In genomic region chr10:62379808-62380207, GRCm38 (mm10) we compare ENCODE assay signal across 8 mouse cellular contexts. TPM values are rescaled to one million over a fixed set of nuclear protein-coding genes. Genes with fewer than 3 reads are reported as not detected.
DNase-seq lines count a peak whose midpoint lies in the region; ATAC-seq and TF ChIP-seq lines count a peak whose summit lies in the region.

TSS of gene Hk1 (minus strand) at chr10:62379908.

- H3K27me3 ChIP-seq in CH12.LX (replicated peaks): peaks cover 27% of the 10 kb centered on the region
- H3K27me3 ChIP-seq in forebrain, embryonic 10.5 days (ENCODE audit: poor library complexity, severe bottlenecking): no peaks in the 10 kb centered on the region
- H3K27me3 ChIP-seq in hindbrain, embryonic 13.5 days: no peaks in the 10 kb centered on the region
- H3K27me3 ChIP-seq in liver, embryonic 16.5 days (ENCODE audit: control insufficient read depth, insufficient read depth, low read depth, low read length): no peaks in the 10 kb centered on the region

- H3K9ac ChIP-seq in CH12.LX (ENCODE audit: insufficient read depth, low read depth): no peak within 1 kb of the TSS
- no peak within 1 kb of the TSS for H3K9ac ChIP-seq in hindbrain, embryonic 13.5 days
- H3K9ac ChIP-seq in liver, embryonic 16.5 days (ENCODE audit: low read depth, low read length): no peak within 1 kb of the TSS

- peaks cover 6% of the 10 kb centered on the region for H3K9me3 ChIP-seq in CH12.LX (replicated peaks; ENCODE audit: low read length)
- H3K9me3 ChIP-seq in forebrain, embryonic 10.5 days: no peaks in the 10 kb centered on the region
- H3K9me3 ChIP-seq in hindbrain, embryonic 13.5 days: no peaks in the 10 kb centered on the region
- no peaks in the 10 kb centered on the region for H3K9me3 ChIP-seq in liver, embryonic 16.5 days (replicated peaks; ENCODE audit: control insufficient read depth, low read length)

- H3K4me3 ChIP-seq in CH12.LX (replicated peaks in 1 of 3; ENCODE audit: low read depth in 2 of 3, low read length in 2 of 3, poor library complexity in 1 of 3): no peak within 1 kb of the TSS
- H3K4me3 ChIP-seq in forebrain, embryonic 10.5 days: no peak within 1 kb of the TSS
- no peak within 1 kb of the TSS for H3K4me3 ChIP-seq in hindbrain, embryonic 13.5 days
- H3K4me3 ChIP-seq in liver, embryonic 16.5 days (ENCODE audit: low read depth, low read length): no peak within 1 kb of the TSS

- no peak for TF ChIP-seq RAD21 in CH12.LX (IDR thresholded peaks at IDR 0.05; ENCODE audit: low read depth, low read length)

- no peak for DNase-seq in adrenal gland, adult 18-20 months (ENCODE audit: low spot score in 2 of 2)
- DNase-seq in adrenal gland, adult (ENCODE audit: inconsistent age in 2 of 2, low spot score in 1 of 2): no peak
- DNase-seq in CH12.LX (ENCODE audit: extremely low read depth): no peak
- DNase-seq in forebrain, embryonic 10.5 days (ENCODE audit: extremely low spot score, low spot score): no peak
- DNase-seq in right cerebral cortex, postnatal 4 days: no peak
- DNase-seq in spleen, postnatal 4 days (ENCODE audit: low spot score in 2 of 2): no peak

- H3K4me2 ChIP-seq in CH12.LX (ENCODE audit: insufficient read depth, low read depth, poor library complexity, severe bottlenecking): no peak within 1 kb of the TSS
- H3K4me2 ChIP-seq in hindbrain, embryonic 13.5 days: no peak within 1 kb of the TSS
- no peak within 1 kb of the TSS for H3K4me2 ChIP-seq in liver, embryonic 16.5 days (ENCODE audit: low read depth, low read length)

- TF ChIP-seq EP300 in CH12.LX (IDR thresholded peaks at IDR 0.05; ENCODE audit: low read length): no peak

- no peak for ATAC-seq in hindbrain, embryonic 13.5 days (ENCODE audit: low FRiP score)
- ATAC-seq in liver, embryonic 16.5 days (ENCODE audit: low read depth): no peak

- TF ChIP-seq POLR2A in CH12.LX (IDR thresholded peaks at IDR 0.05; ENCODE audit: low read depth, low read length): no peak

- WGBS in forebrain, embryonic 10.5 days: 88% methylated on average over 1 of the region's 1 CpGs
- 92% methylated on average over 1 of the region's 1 CpGs for WGBS in hindbrain, embryonic 13.5 days
- 64% methylated on average over 1 of the region's 1 CpGs for WGBS in liver, embryonic 16.5 days (ENCODE audit: insufficient replicate concordance)

- dilution Hi-C loops in CH12.LX (cut with MboI; ENCODE audit: extremely low pct_ligation_motif_present, extremely low pct_unique_long_range_greater_than_20kb, low sequenced_read_pairs): no loop called here

- in situ Hi-C loops in CH12.LX (cut with MboI; ENCODE audit: low pct_ligation_motif_present, low pct_unique_long_range_greater_than_20kb, low sequenced_read_pairs): loop anchor here (5.0 to 25.0 kb wide), 2 partner anchors 108 to 543 kb away; no protein-coding TSS in a partner anchor

- no peak within 1 kb of the TSS for H3K27ac ChIP-seq in CH12.LX (ENCODE audit: insufficient read depth, low read depth)
- H3K27ac ChIP-seq in forebrain, embryonic 10.5 days: no peak within 1 kb of the TSS
- no peak within 1 kb of the TSS for H3K27ac ChIP-seq in hindbrain, embryonic 13.5 days
- H3K27ac ChIP-seq in liver, embryonic 16.5 days (ENCODE audit: low read length): no peak within 1 kb of the TSS

- TF ChIP-seq CTCF in CH12.LX (conservative IDR thresholded peaks at IDR 0.05 in 1 of 2, IDR thresholded peaks at IDR 0.05 in 1 of 2; ENCODE audit: low read depth in 2 of 2, low read length in 2 of 2): no peak

- H3K36me3 ChIP-seq in CH12.LX (replicated peaks in 1 of 2; ENCODE audit: control insufficient read depth in 1 of 2, insufficient read depth in 1 of 2, low read length in 1 of 2): no peaks in the 10 kb centered on the region
- no peaks in the 10 kb centered on the region for H3K36me3 ChIP-seq in forebrain, embryonic 10.5 days (replicated peaks)
- H3K36me3 ChIP-seq in hindbrain, embryonic 13.5 days: no peaks in the 10 kb centered on the region
- H3K36me3 ChIP-seq in liver, embryonic 16.5 days (ENCODE audit: control insufficient read depth, insufficient read depth): no peaks in the 10 kb centered on the region

- H3K79me2 ChIP-seq in CH12.LX (replicated peaks; ENCODE audit: control insufficient read depth, extremely low read depth, insufficient read depth, poor library complexity, severe bottlenecking): no peaks in the 10 kb centered on the region

- H3K4me1 ChIP-seq in CH12.LX (ENCODE audit: control insufficient read depth in 1 of 2, insufficient read depth in 2 of 2): no peaks in the 10 kb centered on the region
- peaks cover 6% of the 10 kb centered on the region for H3K4me1 ChIP-seq in forebrain, embryonic 10.5 days
- H3K4me1 ChIP-seq in hindbrain, embryonic 13.5 days (replicated peaks): no peaks in the 10 kb centered on the region
- no peaks in the 10 kb centered on the region for H3K4me1 ChIP-seq in liver, embryonic 16.5 days (ENCODE audit: control insufficient read depth, low read depth, low read length)

TF ChIP-seq in CH12.LX, 34 proteins besides CTCF, POLR2A, EP300 and RAD21:
- TF ChIP-seq POLR2AphosphoS2 (IDR thresholded peaks at IDR 0.05; ENCODE audit: low read depth, low read length): no peak
- no peak for TF ChIP-seq MAX (IDR thresholded peaks at IDR 0.05; ENCODE audit: low read length)
- TF ChIP-seq ETS1 (conservative IDR thresholded peaks at IDR 0.05; ENCODE audit: low read depth, low read length): no peak
- TF ChIP-seq ZKSCAN1 (IDR thresholded peaks at IDR 0.05; ENCODE audit: borderline replicate concordance, low read depth, low read length): no peak
- no peak for TF ChIP-seq MEF2A (IDR thresholded peaks at IDR 0.05; ENCODE audit: borderline replicate concordance, low read depth, low read length)
- no peak for TF ChIP-seq TBP (conservative IDR thresholded peaks at IDR 0.05; ENCODE audit: low read depth, low read length)
- no peak for TF ChIP-seq USF1 (IDR thresholded peaks at IDR 0.05; ENCODE audit: low read depth, low read length)
- no peak for TF ChIP-seq MAZ (IDR thresholded peaks at IDR 0.05; ENCODE audit: low read depth, low read length)
- no peak for TF ChIP-seq BHLHE40 (IDR thresholded peaks at IDR 0.05; ENCODE audit: low read depth, low read length)
- no peak for TF ChIP-seq MYC (IDR thresholded peaks at IDR 0.05; ENCODE audit: low read depth, low read length)

RNA-seq across cellular contexts. Expression of gene Hk1, which starts in this region (rescaled TPM):
- 10 to 100 TPM; 26.2 to 30.2 TPM for total RNA-seq in adrenal gland, adult 18-20 months (2021)
- total RNA-seq in CH12.LX (2012; rRNA removed) (14.7 and 23.4 TPM in 2 replicates), CH12.LX (2014; rRNA removed) (9.3 and 9.9 TPM in 2 replicates)
- 30.1 and 31.8 TPM in 2 replicates for polyA plus RNA-seq in CH12.LX (2012; ENCODE audit: insufficient read length, low read depth)
- polyA plus RNA-seq in forebrain, embryonic 10.5 days (2016; fragmentation: Nextera tagmentation; extraction: Ambion mirVana): 29.4 and 30.0 TPM in 2 replicates
- 83.4 and 93.0 TPM in 2 replicates for polyA plus RNA-seq in hindbrain, embryonic 13.5 days (2015; fragmentation: Nextera tagmentation; extraction: Ambion mirVana)
- 94.2 and 98.9 TPM in 2 replicates for polyA plus RNA-seq in liver, embryonic 16.5 days (2015; fragmentation: Nextera tagmentation; extraction: Ambion mirVana)
